Mouse (Mus musculus) natural killer cell, adult 2 months (primary cell): ENCODE measurements around the gene Adgrf1.

Experiments
- DNase-seq, 2 experiments: peaks; one replicate each; pipeline ENCODE4 v3.0.0; 2022; ENCODE audit warnings: low spot score in 2 of 2

The Adgrf1 gene

DNA sequence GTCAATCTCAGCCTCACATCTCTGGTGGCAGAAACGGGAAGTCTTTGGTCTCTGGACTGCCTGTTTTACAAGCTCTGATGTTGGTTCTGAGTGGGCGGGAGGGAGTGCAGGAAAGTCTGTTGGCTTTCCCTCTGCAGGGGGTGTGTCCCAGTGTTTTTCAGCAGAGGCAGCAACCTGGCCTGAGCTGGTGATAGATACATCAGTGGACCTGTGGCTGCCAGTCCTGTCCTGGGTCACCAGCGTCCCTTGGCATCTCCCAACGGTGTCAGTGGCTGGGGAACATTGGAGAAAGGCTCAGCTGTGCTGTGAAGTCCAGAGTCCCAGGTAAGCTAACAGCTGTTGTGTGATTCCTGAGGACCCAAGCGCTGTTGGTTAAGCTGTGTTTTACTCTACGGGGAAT lies at the start of gene Adgrf1:
Gene Adgrf1 (plus strand): TSS at position 169 of the 400 bp plus-strand sequence.
- no peak for DNase-seq

DNA sequence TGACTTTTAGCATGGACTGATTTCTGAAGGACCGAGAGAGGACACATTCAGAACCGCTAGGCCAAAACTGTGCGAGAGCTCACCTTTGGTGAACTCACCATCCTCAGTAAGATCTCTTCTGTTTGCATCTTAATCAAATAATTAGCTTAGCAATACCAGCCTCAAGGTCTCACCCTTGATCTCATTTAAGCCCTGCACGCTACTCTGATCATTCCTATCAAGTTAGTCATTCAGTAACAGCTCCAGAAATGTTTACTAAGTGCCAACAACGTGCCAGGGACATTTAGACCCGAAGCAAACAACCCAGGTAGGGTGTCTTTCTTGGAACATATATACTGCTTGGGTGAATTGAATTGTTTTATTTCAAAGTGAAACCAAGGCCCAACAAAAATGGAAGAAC lies 44.0 kb upstream of the Adgrf1 start:
- no peak for DNase-seq

DNA sequence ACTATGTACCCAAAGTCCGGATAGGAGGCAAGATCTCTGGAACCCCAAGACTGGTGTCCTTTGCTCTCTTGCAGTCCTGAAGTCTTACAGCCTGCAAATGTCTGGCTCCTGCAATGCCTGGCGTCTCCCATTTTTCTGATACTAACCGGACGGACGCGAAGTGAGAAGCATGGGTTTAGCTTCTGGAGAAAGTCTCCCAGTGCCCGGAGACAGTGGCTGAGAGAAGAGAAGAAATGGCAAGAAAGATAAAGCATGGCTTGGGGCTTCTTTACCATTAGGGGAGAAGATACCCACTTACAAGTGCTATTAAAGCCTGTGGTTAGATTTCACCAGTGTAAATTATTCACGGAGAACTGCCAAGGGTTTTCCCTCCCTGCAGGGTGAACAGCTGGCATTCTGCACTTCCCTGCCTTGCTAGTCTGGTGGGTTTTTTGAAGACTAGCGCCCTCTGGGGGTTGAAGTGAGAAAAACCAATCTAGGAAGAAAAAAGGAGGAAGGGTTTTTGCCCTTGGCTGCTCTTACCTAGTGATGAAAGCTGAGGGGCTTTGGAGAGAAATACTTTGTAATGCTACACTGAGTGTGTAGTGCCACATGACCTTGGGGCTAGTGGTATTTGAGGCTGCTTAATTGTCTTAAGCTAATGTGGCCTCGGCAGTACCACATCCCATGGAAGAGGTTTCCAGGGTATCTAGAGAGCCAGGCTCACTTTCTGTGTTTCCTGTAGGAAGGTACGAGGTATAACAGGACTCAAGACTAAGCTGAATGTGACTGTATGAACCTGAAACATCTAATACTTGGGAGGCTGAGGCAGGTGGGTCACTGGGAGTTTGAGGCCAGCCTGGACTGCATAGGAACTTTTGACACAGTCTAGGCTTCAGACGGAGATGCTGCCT lies 40.3 kb upstream of the Adgrf1 start:
- DNase-seq: peak; percentile 30 to 53

DNA sequence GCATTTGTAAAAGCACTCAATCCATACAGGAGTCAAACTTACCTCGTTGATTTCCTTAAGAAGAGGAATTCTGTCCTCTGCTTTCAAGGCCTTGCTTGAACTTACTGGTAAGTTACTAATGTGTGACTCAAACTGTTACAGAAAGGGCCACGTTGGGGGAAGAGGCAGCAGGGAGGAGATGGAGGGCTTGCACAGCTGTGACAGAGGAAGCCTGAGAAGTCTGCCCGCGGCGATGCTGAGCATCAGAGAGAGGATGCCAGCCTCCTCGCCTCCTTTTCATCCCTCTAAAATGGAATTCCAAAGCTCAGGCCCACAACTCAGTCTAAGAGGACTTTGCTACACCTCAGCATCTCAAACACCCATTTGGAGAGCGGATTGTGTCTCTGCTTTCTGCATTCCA lies 39.3 kb upstream of the Adgrf1 start:
- no peak for DNase-seq

DNA sequence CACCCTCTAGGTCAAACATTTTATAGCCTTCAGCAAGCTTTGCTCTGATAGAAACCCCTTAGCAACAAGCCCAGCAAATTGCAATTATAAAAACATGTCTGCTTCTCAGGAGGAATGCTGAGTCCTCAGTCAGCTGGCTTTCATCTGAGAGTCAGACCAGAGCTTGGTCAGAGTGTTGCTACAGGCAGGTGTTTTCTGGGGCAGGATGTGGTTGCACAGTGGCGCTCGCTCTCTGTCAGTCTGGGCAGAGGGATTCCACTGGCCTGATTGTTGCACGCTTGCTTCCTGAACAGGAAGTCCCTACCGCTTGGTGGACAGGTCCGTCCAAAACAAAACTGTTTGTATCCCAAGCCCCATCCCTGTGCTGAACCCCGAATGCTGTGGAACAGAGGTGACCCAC lies 37.4 kb upstream of the Adgrf1 start:
- DNase-seq: peak; percentile 53 to 54

DNA sequence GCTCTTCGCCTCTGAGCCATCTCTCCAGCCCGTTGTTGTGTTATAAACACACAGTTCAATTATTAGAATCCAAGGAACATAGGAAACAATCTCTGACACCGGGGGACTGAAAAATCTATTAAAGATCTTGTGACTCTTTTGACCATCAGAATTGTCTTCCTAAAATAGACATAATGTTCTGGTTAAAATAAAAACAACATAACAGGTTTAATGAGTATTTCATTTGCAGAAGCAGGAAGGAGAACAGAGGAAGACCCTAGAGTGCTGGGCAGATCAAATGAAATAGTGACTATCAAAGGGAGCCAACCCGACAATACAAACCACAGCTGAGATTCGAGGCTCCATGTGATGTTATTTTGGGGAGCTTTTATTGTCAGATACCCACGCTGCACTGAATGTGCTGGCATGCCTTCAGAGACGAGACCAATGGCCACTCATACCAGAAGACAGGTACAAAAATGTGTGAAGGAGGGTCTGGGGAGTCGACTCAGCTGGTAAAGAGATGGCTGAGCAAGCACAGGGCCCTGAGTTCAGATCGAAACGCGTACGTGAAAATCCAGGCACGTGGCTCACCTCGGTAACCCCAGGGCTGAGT lies 33.4 kb upstream of the Adgrf1 start:
- no peak for DNase-seq

DNA sequence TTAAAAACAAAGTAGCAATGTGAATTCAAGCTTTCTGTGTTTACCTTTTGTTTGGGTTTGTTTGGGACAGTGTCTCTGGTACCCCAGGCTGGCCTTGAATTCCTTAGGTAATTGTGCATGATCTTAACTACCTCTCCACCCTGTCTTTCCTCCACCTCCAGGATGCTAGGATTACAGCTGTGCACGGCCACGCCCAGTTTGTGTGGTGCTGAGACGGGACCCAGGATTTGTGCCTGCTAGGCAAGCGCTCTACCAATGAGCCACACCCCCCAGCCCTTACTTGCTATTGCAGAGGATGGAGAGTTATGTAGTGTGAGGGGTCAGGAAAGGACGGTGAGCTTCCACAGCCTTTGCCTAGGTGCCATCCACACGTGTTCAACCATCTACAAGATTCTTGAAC lies 31.1 kb upstream of the Adgrf1 start:
- DNase-seq: no peak

DNA sequence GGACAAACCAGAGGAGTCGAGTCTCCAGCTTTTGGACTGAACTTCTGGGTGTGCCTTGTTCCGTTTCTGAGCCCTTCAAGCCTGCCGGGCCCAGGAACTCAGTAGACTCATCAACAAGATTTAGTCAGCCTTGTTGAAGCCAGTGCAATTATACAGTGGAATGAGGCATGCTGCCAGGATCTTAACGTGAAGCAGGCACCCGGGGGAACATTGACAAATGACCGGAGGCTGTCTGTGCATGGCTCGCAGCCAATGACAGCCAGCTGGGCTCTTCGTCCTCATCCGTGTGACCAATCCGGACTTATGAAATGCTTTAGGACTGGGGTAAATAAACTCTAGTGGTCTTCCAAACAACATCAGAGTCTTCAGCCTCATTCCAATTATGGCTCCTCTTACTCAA lies 29.0 kb upstream of the Adgrf1 start:
- no peak for DNase-seq

DNA sequence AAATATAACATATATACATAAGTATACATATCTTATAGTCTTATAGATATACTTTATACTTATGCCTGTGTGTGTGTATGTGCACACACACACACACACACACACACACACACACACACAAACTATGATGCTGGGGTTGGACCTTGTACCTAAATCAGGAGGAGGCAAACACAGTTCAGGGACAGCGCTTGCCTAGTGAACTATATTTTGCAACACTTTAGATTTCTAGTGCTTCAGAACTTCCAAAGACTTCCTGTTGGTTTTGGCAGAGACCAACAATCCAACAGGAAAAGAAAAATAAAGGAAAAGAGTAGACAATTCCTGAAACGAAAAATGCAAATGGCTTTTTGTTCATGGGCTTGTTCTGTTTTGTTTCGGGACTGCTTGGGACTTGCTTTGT lies 27.5 kb upstream of the Adgrf1 start:
- no peak for DNase-seq

DNA sequence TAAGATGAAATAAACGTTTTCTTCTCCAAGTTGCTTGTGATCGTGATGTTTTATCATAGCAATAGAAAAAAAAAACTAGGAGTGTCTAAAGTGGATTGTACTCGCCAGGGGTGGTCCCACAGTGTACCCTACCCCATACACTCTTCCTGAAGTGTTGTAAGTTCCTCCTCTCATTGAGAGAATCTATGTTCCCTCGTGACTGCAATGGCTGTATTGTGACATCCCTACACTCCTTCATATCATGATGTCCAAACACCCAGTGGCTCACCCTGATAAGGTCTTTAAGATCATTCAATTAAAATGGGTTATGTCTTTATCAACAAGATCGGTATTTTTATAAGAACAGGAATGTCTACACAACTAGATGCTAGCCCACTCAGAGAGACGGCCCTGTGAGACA lies 24.8 kb upstream of the Adgrf1 start:
- DNase-seq: no peak

DNA sequence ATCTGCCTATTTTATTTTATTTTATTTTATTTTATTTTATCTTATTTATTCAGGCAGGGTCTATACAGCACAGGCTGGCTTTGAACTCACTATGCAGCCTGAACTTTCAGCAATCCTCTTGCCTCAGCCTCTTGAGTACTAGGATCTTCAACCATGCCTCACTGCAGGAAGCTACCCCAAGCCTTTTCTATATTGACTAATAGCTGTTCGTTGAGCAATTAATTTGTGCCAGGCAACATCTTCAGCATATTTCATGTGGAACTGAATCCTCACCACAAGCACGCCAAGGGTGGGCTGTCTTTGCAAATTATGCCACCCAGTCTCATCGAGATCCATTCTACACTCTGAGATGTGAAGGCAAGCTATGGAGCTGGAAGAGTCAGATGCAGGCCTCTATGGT lies 22.9 kb upstream of the Adgrf1 start:
- no peak for DNase-seq

DNA sequence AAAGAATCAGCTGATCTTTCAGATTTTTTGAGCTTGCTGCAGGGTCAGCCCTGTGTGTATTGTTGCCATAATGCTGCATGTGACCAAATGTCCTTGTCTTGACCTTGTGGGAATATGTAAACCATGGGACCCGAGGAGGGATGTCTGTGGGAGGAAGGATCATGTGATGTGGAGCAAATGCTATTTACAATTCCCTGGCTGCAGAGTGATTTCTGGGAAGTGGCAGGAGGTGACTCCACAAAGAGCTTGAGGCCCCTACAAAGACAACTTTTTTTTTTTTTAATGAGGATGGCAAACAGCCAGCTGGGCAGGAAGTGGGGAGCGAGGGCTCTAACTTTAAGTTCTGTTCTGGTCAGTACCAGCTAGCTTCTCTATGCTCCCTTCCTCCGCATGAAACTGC lies 20.5 kb upstream of the Adgrf1 start:
- no peak for DNase-seq

DNA sequence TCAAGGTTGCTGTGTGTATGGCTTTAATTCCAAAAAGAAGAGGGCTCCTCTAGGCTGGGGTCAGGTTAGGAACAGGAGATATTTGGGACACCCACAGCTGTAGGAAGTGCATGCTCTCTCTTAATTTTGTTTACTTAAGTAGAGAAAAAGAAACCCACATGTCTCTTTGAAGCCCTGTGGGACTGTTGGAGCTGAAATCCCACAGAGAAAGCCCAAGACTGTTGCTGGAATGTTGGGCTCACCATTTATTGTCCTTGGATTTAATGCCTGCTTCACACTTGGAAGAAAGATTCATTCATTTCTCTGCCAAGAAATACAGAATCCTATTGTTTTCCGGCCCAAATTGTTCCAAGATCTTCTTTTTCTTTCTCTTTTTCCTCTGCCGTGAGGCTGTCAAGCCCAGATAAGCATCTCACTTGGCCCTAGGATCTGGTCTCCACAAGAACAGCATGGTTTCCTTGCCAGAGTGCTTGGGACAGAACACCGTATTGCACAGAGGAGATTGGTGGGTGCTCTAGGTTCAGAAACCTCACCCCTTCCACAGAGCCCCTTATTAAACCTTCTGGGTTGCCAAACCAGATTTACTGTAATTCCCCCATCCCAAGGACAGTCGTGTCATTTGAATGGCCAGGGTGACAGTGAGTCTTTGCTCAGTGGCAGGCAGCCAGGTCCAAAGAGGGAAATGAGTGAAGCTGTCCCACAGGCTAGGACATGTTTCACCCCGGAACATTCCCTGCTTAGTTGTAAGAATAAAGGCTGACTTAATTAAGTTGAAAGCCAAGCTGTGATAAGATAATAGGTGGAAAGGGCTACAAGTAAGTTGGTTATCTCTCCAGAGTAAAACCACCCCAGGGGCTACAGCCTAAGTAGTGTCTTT lies 18.6 kb upstream of the Adgrf1 start:
- no peak for DNase-seq

DNA sequence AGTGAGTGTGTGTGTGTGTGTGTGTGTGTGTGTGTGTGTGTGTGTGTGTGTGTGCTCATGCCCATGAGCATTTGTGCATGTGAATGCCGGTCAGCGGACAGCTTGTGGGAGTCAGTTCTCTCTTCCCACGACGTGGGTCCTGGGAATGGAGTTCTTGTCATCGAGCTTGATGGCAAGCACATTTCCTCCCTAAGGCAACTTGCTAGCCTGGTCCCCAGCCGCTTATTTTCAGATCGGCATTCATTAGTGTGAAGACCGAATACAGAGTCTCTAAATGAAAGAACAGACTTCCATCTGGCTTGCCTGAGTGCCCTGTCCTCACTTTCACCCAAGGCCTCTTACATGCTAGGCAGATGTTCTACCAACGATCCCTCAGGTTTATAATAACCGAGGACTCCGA lies 17.3 kb upstream of the Adgrf1 start:
- DNase-seq: no peak

DNA sequence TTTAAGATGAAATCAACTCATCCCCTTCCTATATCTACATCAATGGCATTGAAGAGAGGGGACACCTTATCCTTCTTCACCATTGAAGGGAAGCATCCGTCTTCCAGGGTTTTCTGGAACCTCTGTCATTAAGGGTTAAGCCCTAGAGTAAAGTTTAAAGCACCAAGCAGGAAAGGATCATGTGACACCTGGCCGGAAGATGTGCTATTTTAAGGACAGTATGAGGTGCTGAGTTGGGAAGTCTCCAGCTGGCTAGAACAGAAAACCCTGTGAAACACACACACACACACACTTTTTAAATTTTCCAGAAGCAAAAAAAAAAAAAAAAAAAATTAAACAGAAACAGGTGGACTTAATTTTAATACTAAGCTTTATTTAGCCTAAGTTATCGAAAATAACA lies 15.9 kb upstream of the Adgrf1 start:
- no peak for DNase-seq

DNA sequence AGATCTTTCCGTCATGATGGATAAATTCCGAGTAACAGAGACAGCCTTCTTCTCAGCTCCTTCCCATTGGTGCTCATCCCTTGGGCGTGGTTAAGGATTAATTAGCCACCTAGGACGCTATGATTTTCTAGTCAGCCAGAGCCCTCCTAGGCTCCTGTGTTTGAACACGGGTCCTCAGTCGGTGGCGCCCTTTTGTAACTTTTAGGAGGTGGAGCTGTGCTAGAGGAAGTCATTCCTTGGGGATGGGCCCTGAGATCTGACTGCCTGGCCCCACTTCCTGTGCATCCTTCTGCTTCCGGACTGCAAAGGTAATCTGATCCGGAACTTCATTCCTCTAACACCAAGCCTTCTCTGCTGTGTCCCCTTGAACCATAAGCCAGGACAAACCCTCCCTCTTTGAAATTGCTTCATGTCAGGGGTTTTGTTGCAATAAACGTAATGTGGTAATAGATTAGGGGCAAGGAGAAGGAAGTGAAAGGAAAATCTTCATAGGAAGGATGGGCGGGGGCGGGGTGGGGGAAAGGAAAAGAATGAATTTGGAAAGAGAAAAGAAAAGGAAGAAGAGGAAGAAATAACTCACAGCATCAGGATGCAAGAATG lies 13.5 kb upstream of the Adgrf1 start:
- no peak for DNase-seq

DNA sequence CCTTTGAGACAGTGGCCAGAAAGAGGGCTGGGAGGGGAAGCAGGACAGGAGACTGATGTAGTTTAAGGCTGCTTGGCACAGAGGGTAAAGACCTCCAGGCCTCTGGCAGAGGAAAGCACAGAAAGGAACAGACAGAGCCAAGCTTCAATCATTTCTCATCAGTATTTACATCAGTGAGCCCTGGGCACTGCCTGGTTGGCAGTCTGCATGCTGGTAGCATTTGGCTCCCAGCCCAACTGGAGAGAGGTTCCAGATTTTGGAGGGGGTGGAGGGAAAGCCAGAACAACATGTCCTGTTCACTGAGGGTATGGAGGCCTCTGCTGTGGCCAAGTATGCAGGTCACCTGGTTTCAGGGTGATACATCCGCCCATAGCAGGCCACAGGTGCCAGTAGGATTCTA lies 12.4 kb upstream of the Adgrf1 start:
- DNase-seq: no peak

DNA sequence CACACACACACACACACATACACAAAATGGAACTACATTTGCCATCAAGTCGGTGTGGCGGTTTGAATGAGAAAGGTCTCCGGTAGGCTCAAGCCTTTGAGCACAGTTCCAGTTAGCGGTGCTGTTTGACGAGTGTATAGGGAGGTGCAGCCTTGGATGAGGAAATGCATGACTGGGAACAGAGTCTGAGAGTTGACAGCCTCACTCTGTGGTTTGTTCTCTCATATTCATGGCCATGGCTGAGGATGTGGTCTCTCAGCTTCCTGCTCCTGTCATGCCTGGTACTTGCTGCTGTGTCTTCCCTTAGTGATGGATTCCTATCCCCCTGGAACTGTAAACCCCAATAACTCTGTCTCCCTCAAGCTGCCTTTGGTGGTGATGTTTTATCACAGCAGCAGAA lies 8.2 kb upstream of the Adgrf1 start:
- DNase-seq: no peak

DNA sequence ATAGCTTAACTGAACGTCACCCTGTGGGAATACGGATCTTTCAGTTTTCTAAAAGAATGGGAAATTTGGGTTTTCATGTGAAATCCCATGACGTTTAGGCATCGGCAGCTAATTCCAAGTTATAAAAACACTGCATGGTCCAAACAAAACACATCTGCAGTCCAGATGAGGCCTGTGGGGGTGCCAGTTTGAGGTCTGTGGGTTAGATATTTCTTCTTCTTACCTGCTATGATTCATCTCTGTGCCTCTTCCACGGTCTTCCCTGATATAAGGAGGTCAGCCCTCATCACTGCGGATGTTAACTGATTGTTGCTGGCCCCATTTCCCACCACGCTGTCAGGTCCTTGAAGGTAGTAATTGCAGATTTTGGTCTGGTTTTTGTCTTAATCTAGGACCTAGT lies 5.4 kb upstream of the Adgrf1 start:
- DNase-seq: no peak

DNA sequence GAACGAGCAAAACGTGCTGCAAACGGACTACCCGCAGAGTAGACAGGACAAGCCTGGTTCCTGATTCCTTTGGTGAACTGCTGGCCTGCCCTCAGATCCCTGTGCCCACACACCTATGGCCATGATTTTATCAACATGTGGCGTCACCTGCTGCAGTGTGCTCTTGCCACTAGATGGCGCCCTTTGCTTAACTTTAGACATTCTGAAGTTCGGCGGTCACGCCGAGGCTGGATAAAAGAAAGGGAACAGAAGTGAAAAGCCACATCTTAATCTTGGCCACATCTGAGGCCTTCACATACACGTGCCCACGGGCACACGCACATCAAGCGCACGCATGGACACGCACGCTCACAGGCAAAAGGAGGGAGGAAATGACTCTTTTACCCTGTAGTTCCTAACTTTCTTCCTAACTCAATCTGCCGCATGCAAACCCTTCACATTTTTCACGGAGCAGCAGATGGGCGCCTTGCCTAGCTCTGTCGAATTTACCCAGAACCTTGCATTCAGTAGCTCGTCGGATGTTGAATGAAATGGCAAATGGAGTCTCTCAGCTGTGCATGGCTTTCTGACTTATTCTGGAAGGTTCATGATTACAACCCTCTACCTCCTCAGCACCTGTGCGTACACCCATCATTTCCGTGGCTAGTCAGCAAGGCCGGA lies 4.8 kb upstream of the Adgrf1 start:
- peak; percentile 36 to 70 for DNase-seq

DNA sequence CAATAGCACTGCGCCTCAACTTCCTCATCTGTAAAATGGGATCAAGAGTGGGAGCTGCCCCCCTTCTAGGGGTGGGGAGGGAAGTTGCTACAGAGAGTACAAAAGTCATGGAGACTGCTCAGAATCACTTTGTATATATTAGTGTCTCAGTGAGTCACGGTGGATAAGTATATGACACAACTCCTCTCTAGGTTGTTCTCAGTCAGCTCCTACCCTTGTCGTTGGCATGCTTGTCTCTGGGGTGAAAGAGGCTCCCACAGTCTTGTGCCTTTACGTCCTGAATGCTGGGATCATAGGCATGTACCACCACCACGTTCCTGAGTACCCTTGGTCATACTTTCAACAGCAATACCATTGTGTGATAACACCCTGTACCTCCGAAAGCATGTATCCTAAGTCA lies 4.2 kb upstream of the Adgrf1 start:
- no peak for DNase-seq

DNA sequence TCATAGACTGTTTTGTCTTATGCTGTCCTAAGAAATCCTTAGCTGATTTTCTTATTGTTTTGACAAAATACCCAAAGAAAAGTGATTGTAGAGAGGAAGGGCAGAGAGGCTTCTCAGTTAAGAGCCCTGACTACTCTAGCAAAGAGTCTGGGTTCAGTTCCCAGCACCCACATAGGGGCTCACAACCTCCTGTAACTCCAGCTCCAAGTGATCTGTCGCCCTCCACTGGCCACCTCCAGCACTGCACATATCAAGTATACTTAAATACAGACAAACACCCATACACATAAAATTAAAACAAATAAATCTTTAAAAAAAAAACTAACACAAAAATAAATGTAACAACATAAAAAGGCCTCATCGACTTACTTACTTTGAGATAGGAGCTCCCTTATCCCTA lies 3.5 kb upstream of the Adgrf1 start:
- DNase-seq: no peak
